Mouse (Mus musculus): Measurements from ENCODE around the gene Cort.

DNA sequence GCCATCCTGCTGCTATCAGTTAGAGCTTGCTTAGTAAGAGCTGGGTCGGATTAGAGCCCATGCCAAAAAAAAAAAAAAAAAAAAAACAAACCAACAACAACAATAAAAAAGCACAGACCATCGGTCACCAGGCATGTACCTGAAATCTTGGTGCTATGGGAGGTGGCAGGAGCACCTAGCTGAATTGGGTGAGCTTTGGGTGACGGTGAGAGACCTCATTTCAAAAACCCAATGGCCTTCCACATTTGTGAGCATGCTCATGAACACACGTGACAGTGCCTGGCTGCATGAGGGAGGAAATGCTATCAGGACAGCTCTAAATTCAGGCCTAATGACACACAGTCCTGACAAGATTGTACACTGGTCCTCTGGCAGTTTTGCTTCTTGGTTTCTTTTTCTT lies 21.5 kb upstream of the Cort start:
- TF ChIP-seq CTCF (conservative IDR thresholded peaks at IDR 0.05; ENCODE audit: insufficient read depth, insufficient read length, low read depth, low read length) (no peak), POLR2A (IDR thresholded peaks at IDR 0.05; ENCODE audit: low read depth, low read length) (no peak)

Data from kidney, adult 2 months (tissue).